Mouse (Mus musculus) heart, embryonic 16.5 days (tissue): Measurements from ENCODE around the gene Apoc2. TPM values are rescaled to one million over a fixed set of nuclear protein-coding genes. Genes with fewer than 3 reads are reported as not detected.
"Not testable (repeated sequence)": the region's sequence is repeated elsewhere in the genome, so short reads cannot be mapped to it uniquely, and the experiment has no call there.

ENCODE experiments used
- ATAC-seq: fragments of 200-750 bp; cut with Nextera tagmentation; replicated peaks from 2 replicates; pipeline ENCODE4 v1.8.0; 2017; ENCODE audit warnings: moderate number of reproducible peaks; ENCODE audit not compliant: insufficient read depth, low FRiP score; ENCODE audit errors: extremely low read depth
- H3K27ac ChIP-seq: fragments of 300-500 bp; sonication (generic); 2 replicates; pipeline ENCODE4 v1.5.1; 2014; ENCODE audit warnings: mild to moderate bottlenecking, low read length, control low read depth, moderate library complexity
- H3K27me3 ChIP-seq: fragments of 300-500 bp; sonication (generic); 2 replicates; pipeline ENCODE4 v1.6.1; 2014; ENCODE audit warnings: low read length, mixed read lengths; ENCODE audit not compliant: control insufficient read depth, insufficient read depth
- H3K36me3 ChIP-seq: fragments of 300-500 bp; sonication (generic); 2 replicates; pipeline ENCODE4 v1.6.1; 2014; ENCODE audit not compliant: control insufficient read depth, insufficient read depth
- H3K4me1 ChIP-seq: fragments of 300-500 bp; sonication (generic); 2 replicates; pipeline ENCODE4 v1.6.1; 2014; ENCODE audit warnings: low read length, mixed read lengths; ENCODE audit not compliant: control insufficient read depth, insufficient read depth
- H3K4me2 ChIP-seq: fragments of 300-500 bp; sonication (generic); 2 replicates; pipeline ENCODE4 v1.6.1; 2014; ENCODE audit warnings: low read depth, mild to moderate bottlenecking, control low read depth, low read length
- H3K4me3 ChIP-seq: fragments of 300-500 bp; sonication (generic); 2 replicates; pipeline ENCODE4 v1.5.1; 2014; ENCODE audit warnings: mild to moderate bottlenecking, control low read depth, low read length
- H3K9ac ChIP-seq: fragments of 300-500 bp; sonication (generic); 2 replicates; pipeline ENCODE4 v1.6.1; 2014; ENCODE audit warnings: low read length, control low read depth
- H3K9me3 ChIP-seq: fragments of 300-500 bp; sonication (generic); replicated peaks from 2 replicates; pipeline ENCODE4 v1.6.1; 2016; ENCODE audit warnings: low read length; ENCODE audit not compliant: control insufficient read depth
- WGBS: fragments of 180-500 bp; shearing (Covaris S2); extraction: QIAGEN DNeasy Blood & Tissue Kit; methylation state at CpG from one replicate; pipeline ENCODE4 v1.1.7; 2014; 5-methylcytosine and 5-hydroxymethylcytosine counted together
- polyA plus RNA-seq: library from polyadenylated mRNA; unstranded; fragments of >200 nt; fragmentation: Nextera tagmentation; extraction: Ambion mirVana; gene quantifications from 2 replicates; pipeline ENCODE4 v1.2.1, GENCODE M21; 2015

Gene Apoc2
- polyA plus RNA-seq, 1 experiment from 2014 or later: 1.2 TPM

DNA sequence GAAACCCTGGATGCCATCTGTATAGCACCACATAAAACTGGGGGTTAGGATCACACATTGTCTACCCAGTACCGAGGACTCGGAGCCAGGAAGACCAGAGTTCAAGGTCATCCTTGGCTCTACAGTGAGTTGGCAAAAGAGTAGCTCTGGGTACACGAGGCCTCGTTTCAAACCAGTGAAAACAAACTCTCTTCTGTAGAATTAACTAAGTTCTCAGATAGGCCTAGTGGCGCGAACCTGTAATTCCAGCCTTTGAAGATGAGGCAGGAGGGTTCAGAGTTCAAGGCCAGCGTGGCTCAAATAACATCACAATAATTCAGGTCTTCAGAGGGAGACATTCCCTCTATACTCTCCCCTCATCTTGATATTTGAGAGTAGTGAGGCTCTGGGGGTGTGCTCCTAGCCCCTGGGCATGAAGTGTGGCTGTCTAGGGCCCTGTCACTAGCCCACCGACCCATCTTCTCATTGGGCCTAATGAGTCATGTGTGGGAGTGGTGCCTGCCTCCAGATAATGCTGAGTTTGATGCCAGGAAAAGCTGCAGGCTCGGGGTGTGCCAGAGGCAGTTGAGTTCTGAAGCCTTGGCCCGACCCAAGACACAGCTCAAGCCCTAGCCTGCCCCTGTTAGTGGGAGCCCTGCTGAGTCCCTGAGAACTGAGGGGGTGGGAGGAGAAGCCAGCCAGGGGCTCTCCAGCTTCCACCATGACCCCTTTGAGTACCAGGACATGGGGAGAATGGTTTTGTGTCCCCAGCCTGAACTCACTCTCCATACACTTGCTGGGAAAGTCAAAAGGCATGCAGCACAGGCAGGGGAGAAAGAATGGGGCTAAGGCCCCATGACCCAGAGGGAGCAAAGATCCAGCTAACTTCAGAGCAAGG is 16.8 kb upstream of the Apoc2 start:
- no peak overlapping the region for H3K4me3 ChIP-seq
- peak overlapping the region; percentile 79 for H3K27ac ChIP-seq
- H3K9ac ChIP-seq: no peak overlapping the region
- 63% methylated on average over 10 of the region's 10 CpGs for WGBS
- no peaks in the 10 kb centered on the region for H3K27me3 ChIP-seq
- peaks cover 35% of the 10 kb centered on the region for H3K4me1 ChIP-seq
- peaks cover 9% of the 10 kb centered on the region for H3K36me3 ChIP-seq
- H3K9me3 ChIP-seq: no peaks in the 10 kb centered on the region
- no peak for ATAC-seq
- H3K4me2 ChIP-seq: no peak overlapping the region

DNA sequence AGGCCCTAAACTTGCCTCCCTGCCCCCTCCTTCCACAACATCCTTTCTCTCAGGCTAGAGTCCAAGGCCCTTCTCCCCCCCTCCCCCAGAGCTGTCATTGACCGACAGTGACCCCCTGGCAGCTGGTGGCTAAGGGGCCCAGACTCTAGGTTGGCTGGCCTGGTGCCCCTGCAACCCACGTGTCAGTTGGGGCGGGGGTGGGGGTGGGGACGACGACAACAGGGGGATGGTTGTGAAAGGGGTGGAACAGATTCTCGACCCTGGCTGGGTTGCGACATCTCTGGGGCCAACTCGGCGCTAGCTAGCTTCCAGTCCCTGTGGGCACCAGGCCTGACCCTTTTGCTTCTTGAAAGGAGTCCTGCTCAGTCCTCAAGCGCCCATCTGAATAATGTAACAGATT is 15.7 kb upstream of the Apoc2 start:
- Histone ChIP-seq H3K27ac (peak overlapping the region; percentile 79), H3K9ac (peak overlapping the region; percentile 45; the same call in 1 of the 2 replicates), H3K27me3 (no peaks in the 10 kb centered on the region), H3K4me2 (no peak overlapping the region), H3K4me1 (peaks cover 24% of the 10 kb centered on the region), H3K9me3 (no peaks in the 10 kb centered on the region), H3K36me3 (peaks cover 9% of the 10 kb centered on the region), H3K4me3 (no peak overlapping the region)
- 29% methylated on average over 10 of the region's 10 CpGs for WGBS
- ATAC-seq: peak; percentile 44

DNA sequence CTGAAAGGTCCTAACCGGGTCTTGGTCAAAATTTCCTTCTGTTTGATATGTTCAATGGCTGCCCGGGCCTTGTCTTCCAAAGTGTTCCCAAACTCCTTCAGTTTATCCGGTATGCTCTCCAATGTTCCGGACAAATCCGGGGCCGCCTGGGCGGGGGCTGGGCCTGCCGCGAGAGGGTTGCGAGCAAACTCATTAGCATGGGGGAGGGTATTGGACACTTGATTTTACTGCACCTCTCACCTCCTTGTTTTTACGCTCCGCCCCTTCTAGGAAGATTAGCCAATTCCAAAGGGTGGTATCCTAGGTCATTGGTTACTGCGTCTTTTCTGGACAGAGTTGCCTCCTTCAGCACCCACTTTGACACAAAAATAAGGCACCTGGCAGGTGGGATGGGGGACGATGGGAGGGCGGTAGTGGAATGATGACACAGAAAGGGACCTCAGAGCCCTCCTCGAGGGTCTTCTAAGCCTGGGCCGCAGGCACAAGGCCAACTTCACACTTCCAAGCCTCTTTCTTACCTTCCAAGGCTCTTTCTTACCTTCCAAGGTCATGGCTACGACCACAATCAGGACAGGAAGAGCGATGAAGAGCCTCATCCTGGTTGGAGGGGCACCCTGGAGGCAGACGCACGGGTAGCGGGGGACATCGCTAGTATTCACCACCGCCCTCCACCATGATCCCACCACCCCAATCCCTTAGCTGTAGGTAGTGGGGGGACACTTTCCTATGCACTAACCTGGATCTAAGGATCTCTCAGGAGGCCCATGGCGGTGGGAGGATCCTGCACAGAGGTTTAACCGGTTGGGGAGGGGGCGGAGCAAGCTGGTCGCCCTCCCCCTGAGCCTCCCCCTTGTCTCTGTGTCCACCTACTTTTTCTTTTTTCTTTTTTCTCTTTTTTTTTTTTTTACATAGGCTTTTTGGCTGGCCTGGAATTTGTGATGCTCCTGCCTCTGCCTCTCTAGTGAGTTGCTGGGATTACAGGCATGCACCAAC is 14.4 kb upstream of the Apoc2 start, which contains the start of gene Apoc1:
TSS of gene Apoc1 (minus strand) at position 788 of the 993 bp plus-strand sequence.
- H3K9ac ChIP-seq: peak within 1 kb of the TSS; percentile 45; the same call in 1 of the 2 replicates
- no peak within 1 kb of the TSS for H3K4me2 ChIP-seq
- H3K27me3 ChIP-seq: no peaks in the 10 kb centered on the region
- H3K36me3 ChIP-seq: peaks cover 9% of the 10 kb centered on the region
- peaks cover 18% of the 10 kb centered on the region for H3K4me1 ChIP-seq
- no peak within 1 kb of the TSS for H3K4me3 ChIP-seq
- H3K27ac ChIP-seq: peak within 1 kb of the TSS; percentile 58; the same call in 1 of the 2 replicates
- ATAC-seq: no peak
- H3K9me3 ChIP-seq: no peaks in the 10 kb centered on the region
- WGBS: 55% methylated on average over 28 of the region's 28 CpGs

DNA sequence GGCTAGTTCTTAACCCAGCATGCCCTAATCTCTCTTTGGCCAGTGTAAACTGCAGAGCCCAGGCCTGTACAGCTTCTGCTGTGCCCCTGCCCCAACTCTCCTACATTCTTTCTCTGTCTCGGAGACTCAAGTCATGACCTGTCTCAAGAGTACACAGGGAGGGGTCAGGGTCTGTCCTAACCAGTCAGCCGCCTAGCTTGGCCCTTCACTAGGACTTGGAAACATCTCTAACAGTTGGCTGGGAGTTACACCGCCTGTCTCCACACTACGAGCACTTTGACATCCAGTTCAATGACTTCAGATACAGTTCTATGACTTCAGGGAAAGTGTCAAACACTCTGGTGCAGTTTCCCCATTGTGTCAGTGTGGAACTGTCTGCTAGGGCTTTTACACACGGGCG is 13.7 kb upstream of the Apoc2 start:
- Histone ChIP-seq H3K9ac (no peak overlapping the region), H3K27me3 (no peaks in the 10 kb centered on the region), H3K36me3 (peaks cover 3% of the 10 kb centered on the region), H3K4me1 (peaks cover 18% of the 10 kb centered on the region), H3K4me3 (no peak overlapping the region), H3K9me3 (no peaks in the 10 kb centered on the region), H3K4me2 (no peak overlapping the region), H3K27ac (no peak overlapping the region; the same call in 1 of the 2 replicates)
- ATAC-seq: no peak
- WGBS: 62% methylated on average over 6 of the region's 6 CpGs

DNA sequence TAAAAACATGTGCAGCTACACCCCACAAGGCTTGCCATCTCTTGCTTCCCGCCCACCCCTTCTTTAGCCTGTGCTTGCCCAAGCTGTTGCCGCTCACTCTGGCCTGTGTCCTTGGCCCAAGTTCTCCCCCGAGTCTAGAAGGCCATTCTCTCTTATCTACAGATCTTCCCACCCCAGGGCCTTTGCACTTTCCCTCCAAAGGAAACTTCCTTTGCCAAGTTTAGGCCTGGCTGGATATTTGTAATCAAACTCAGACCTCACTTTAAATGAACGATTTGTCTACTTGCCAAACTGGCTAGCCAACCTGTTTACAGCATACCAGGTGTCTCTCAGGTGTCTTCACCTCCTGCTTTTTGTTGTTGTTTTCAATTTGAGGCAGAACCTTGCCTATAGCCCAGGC is 13.1 kb upstream of the Apoc2 start:
- H3K4me1 ChIP-seq: peaks cover 18% of the 10 kb centered on the region
- no peaks in the 10 kb centered on the region for H3K9me3 ChIP-seq
- no peak overlapping the region for H3K4me2 ChIP-seq
- H3K9ac ChIP-seq: no peak overlapping the region
- H3K4me3 ChIP-seq: no peak overlapping the region
- H3K36me3 ChIP-seq: no peaks in the 10 kb centered on the region
- WGBS: 82% methylated on average over 4 of the region's 4 CpGs
- H3K27ac ChIP-seq: no peak overlapping the region
- no peak for ATAC-seq
- no peaks in the 10 kb centered on the region for H3K27me3 ChIP-seq

DNA sequence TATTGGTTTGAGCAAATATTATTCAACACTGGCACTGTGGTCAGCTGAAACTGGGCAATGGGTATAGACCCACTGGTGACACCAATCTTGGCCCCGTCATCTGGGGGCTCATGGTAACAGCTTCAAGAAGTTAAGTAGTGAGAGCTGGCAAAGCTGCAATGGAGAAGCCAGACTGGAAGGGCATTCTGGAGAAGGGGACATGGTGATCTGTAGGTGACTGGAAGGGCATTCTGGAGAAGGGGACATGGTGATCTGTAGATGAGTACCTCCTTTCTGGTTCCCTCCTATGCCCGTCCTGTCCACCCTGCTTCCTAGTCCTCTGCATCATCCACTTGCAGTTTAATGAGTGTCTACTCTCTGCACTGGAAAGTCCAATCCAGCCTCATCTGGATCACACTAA is 10.9 kb upstream of the Apoc2 start:
- WGBS: 100% methylated on average over 2 of the region's 2 CpGs
- Histone ChIP-seq H3K27ac (no peak overlapping the region), H3K4me2 (no peak overlapping the region), H3K4me1 (peaks cover 10% of the 10 kb centered on the region), H3K27me3 (no peaks in the 10 kb centered on the region), H3K9me3 (no peaks in the 10 kb centered on the region), H3K4me3 (no peak overlapping the region), H3K9ac (no peak overlapping the region), H3K36me3 (no peaks in the 10 kb centered on the region)
- ATAC-seq: no peak

DNA sequence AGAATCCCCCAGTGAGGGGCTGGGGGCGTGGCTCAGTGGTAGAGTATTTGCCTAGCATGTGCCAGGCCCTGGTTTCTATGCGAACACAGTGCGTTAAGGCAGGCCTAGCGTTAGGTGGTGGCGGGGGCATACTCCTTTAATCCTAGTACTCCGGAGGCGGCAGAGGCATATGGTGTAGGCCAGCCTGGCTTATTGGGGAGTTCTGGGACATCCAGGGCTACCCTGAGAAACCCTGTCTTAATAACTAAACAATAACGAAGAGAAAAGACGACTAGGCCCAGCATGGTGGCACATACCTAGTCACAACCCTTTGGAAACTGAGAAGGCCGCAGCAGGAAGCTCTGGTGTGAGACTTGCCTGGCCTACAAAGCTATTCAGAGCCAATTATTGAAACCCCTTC is 10.4 kb upstream of the Apoc2 start:
- WGBS: 90% methylated on average over 10 of the region's 10 CpGs
- no peaks in the 10 kb centered on the region for H3K27me3 ChIP-seq
- no peaks in the 10 kb centered on the region for H3K36me3 ChIP-seq
- no peak for ATAC-seq
- no peaks in the 10 kb centered on the region for H3K9me3 ChIP-seq
- H3K27ac ChIP-seq: no peak overlapping the region
- H3K4me1 ChIP-seq: peaks cover 5% of the 10 kb centered on the region
- H3K4me3 ChIP-seq: no peak overlapping the region
- H3K4me2 ChIP-seq: no peak overlapping the region
- no peak overlapping the region for H3K9ac ChIP-seq

DNA sequence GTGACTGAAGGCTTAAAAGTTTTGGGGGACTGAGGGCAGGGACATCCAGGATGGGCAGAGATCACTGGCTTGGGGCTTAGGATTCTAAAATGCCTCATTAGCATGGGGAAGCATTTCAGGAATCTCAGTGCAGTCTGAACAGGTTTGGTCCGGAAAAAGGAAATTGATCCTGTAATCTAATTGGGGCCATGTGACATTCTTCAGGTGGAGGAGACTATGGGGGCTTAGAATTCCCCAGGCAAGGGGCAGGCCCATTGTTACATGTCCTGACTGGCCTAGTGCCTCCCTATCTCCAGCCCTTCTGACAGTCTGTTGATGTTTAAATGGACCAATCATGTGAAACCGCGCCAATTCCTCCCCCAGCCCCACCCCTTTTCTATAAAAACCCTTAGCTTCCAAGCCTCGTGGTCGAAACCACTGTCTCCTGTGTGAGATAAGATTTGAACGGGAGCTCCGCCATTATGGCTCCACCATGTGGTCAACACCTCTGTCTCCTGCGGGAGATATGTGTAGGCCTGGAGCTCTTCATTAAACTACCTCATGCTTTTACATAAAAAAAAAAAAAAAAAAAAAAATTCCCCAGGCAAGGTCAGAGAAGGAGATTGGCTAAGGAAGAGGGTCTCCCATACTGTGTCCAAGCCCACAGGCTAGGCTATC is 9.3 kb upstream of the Apoc2 start:
- H3K9me3 ChIP-seq, H3K4me1 ChIP-seq, H3K4me3 ChIP-seq, H3K27ac ChIP-seq, ATAC-seq, H3K36me3 ChIP-seq, H3K4me2 ChIP-seq, H3K9ac ChIP-seq, H3K27me3 ChIP-seq: not testable (repeated sequence)
- WGBS: 40% methylated on average over 8 of the region's 8 CpGs
